Mouse (Mus musculus) heart, postnatal 14 days (tissue): ENCODE measurements around the gene Olfr1393. TPM values are rescaled to one million over a fixed set of nuclear protein-coding genes. Genes with fewer than 3 reads are reported as not detected.

Experiments
- DNase-seq, 2 experiments: peaks; one replicate each; pipeline ENCODE4 v3.0.0; 2021 to 2022
- intact Hi-C: fragments of 180-260 bp; cut with DNase I; formaldehyde crosslinking; loops from one replicate; pipeline ENCODE4 v1.15.1; 2025
- long read RNA-seq, 2 experiments: library from polyadenylated mRNA; stranded (forward); transcript quantifications; one replicate each; pipeline ENCODE4 v2.0.0; 2021
- total RNA-seq, 2 experiments: library from RNA; stranded (reverse); gene quantifications; 2 replicates each; pipeline ENCODE4 v1.2.3; 2021

Gene Olfr1393
- total RNA-seq, result under 1 TPM; 0.32 to 0.48 TPM
- long read RNA-seq, experiment 1, partial matches to known transcripts, result 0 of 1 reads
- long read RNA-seq, experiment 1, other reads (novel, unspliced or antisense), result 1 of 1 reads
- long read RNA-seq, experiment 2, partial matches to known transcripts, result 0 of 1 reads
- long read RNA-seq, experiment 2, other reads (novel, unspliced or antisense), result 1 of 1 reads

DNA sequence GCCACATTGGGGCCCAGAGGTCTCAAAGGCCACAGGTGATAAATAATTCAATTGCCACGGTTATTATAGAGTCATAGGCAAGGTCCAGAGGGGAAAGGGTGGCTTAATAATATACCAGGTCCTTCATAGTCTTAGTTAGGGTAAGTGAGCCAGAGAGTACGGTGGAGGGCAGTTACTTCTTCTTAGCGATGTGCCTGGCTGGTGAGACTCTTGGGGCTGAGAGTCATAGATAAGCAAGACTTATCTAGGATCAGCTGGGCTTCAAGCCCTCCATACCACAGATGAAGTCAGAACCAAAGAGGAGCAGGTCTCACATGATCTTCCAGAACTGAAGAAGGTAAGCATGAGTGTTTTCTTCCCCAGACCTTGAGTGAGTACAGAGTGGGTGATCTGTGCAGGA lies at the start of gene Olfr1393:
TSS of gene Olfr1393 (plus strand) at position 83 of the 400 bp plus-strand sequence.
- intact Hi-C loops, result no loop called here
- DNase-seq, result no peak

DNA sequence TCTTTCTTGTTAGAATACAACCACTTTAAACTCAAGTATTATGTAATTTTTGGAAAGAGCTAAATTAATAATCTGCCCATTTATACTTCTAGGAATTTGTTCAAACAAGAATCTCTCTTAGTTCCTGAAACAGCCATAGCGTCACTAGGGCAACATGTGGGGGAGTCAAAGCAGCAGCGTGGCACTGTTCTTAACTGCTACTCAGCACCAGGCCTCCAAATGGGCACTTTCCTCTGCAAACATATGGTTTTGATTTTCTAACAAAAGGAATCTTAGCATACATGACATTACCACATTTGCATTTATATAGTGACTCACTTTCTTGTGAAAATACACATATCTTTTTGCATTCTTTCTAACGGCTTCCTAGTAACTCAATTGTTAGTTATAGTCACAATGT lies 45.3 kb upstream of the Olfr1393 start:
- intact Hi-C loops, result no loop called here
- no peak for DNase-seq

DNA sequence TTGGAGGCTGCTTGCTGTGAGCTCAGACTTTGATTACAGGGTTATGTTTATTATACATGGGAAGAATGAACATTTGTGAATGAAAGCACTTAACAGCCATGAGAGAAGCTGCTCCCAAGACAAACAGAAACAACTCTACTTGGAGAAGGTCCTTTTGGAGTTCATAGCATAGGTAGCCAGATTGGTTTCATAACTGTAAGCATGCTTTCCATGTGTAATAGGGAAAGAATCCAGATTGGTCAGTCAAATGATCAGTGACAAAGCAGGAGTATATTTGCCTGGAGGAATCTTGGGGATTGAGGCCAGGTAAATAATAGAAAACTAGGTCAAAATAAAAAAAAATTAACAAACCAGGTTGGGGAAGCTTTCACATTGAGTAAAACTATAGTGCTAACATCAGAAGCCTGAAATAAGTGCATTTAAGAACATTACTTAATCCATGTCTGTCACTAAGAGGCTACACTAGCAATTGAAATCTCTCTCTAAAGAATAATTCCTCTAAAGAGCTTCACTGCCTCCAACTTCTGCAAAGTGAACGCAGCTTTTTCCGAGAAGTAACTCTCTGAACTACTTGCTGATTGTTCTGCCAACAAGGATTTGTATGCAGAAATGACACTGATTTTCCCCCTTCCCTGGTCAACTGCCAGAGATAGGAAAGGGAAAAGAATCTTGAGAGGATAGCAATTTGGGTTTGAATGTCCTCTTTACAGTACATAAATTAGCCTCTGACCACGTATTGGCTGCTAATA lies 42.5 kb upstream of the Olfr1393 start:
- intact Hi-C loops, result no loop called here
- no peak for DNase-seq

DNA sequence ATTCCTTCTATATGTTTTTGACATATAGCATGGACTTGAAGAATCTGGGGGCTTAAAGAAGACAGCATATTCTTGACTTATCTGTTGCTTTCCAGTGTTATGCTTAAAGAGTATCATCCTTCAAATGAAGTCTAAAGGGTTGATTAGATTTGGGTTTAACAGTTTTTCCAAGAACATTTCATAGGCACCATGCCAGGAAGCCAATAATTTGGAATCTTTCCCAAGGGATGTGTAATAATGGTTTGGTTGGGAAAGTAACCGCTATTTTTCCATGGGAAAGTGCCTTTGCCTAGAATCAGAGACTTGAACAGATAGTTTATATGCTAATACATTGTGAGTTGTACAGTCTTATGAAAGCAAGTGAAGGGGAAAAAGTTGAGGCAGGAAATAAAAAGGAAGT lies 41.2 kb upstream of the Olfr1393 start:
- DNase-seq, result no peak
- intact Hi-C loops, result no loop called here

DNA sequence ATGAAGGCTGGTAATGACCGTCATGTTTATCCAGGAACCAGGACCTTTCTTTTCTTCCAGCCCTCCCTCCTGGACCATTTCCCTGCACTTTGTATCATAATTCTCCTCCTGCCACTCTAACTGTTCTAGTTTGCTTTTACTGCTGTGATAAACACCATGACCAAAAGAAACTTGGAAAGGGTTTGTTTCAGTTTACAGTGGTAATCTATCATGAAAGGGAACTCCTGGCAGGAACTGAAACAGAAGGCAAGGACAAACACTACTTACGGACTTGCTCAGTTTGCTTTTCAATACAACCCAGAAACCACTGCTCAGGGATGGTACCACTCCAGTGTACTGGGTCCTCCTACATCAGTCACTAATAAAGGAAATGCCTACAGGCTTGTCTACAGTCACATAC lies 40.6 kb upstream of the Olfr1393 start:
- no peak for DNase-seq
- intact Hi-C loops, result no loop called here

GRCm38 (mm10) chr11:49240310-49240709 lies 37.8 kb upstream of the Olfr1393 start:
- no peak for DNase-seq
- intact Hi-C loops, result no loop called here

DNA sequence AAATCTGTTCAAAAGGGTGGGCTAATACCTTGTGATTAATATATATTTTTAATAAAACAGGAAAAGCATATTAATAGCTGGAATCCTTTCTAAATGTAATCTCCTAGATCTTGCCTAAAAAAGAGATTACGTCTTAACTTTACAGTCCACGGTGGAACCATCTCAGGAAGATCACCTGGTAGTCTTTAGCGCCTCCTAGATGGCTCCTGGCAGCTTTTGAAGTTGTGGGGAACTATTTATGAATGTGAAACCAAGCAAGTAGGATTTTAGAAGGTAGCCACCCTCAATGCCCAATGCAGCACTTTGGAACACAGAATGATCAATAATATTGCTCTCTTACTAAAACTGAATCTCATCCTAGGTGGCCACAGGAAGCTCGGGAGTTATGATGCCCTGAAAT lies 37.2 kb upstream of the Olfr1393 start:
- intact Hi-C loops, result no loop called here
- no peak for DNase-seq

DNA sequence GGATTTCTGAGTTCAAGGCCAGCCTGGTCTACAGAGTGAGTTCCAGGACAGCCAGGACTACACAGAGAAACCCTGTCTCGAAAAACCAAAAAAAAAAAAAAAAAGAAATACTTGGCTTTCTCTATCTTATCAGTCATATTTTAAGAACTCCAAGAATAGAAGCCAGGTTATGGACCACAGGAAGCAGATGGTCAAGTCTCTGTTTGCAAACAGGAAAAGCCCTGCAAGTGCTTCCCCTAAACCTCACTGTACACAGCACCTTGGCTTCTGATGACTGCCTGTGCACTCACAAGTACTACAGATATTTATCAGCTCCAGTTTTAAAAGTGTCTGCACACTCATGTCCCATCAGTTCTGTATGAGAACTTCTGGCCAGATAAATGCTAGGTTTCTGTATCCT lies 36.6 kb upstream of the Olfr1393 start:
- no peak for DNase-seq
- intact Hi-C loops, result no loop called here

GRCm38 (mm10) chr11:49242944-49243626 lies 35.0 kb upstream of the Olfr1393 start:
- intact Hi-C loops, result no loop called here

DNA sequence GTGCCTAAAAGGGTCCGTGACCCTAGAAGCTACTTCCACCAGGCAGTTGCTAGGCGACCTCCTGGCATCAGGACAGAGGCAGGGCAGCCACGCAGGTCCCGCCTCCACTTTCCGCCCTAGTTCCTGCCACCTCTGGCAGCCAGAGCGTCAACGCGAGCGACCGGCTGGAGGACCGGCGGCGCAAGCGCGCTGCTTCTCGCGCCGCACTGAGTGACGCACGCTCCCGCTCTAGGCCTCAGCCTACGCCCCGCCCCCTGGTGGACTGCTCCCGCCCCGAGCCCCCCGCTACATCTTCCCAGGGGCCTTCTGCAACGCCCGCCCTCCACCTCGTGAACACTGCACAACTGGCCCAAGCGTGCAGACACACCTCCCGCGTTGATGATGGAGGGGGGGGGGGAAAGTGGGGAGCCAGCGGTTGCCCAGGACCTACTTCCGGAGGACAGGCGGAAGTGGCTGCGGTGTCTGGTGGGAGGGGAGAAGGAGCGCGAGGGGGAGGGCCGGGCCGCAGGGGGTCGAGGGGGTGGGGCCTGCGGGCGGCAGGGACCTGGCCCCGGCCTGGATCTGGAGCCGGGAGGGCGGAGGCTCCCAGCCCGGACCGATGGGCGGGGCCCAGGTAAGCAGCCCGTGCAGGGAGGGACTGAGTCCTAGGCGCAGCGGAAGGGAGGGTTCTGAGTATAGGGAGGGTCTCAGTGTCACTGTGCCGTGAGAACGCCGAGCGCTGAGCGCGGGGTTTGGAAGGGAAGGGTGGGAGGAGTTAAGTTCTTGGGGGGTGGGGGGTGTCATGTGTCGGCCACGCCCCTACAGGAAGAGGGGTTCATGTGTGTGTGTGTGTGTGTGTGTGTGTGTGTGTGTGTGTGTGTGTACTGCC lies 34.1 kb upstream of the Olfr1393 start, which contains the start of gene Mgat1:
TSS of gene Mgat1 (plus strand) at position 465 of the 868 bp plus-strand sequence.
- intact Hi-C loops, result no loop called here
- DNase-seq, result peak; percentile 93 to 96

More at GRCm38 (mm10) chr11:49242944-49243626, 35.0 kb upstream of the Olfr1393 start:
- no peak for DNase-seq

DNA sequence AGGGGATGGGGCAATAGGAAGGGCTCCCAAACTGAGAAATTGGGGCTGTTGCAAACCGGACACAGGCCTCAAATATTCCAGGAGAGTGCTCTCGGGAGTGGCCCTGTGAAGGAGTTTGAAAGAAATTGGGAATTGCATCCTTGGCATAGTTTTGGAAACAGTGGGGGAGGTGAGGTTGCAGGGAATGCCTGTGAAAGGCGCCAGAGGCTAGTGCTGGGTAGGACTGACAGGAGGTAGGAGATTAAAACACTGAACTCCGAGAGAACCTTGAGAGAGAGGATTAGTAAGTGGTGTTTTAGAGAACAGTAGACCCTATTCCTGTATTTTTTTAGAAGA lies 33.5 kb upstream of the Olfr1393 start:
- intact Hi-C loops, result no loop called here

GRCm38 (mm10) chr11:49245176-49245575 lies 32.9 kb upstream of the Olfr1393 start:
- intact Hi-C loops, result no loop called here
- peak in 1 of 2 experiments; percentile 53 for DNase-seq

More for the DNA sequence above, 33.5 kb upstream of the Olfr1393 start:
- DNase-seq, result no peak

- no peak for DNase-seq
- intact Hi-C loops, result no loop called here
These were observed 32.3 kb upstream of the Olfr1393 start for GRCm38 (mm10) chr11:49245634-49246415.

DNA sequence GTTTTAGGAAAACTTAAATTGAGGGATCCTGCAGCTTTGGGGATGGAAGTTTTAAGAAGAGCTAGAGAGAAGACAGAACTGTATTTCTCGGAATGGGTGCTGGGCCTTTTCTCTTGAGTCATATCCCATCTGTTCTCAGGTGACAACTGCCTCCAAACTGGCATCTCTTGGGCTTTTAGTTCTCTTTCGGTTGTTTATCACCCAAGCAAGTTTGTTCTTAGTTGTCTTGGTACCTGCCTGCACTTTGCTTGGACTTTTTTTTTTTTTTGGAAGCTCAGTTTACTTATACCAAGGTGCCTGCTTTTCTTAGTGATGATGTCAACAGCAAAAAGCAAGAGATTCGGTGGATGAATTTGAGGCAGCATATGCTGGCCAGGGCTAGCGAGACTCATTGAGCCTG lies 31.6 kb upstream of the Olfr1393 start:
- no peak for DNase-seq
- intact Hi-C loops, result no loop called here

GRCm38 (mm10) chr11:49247255-49247654 lies 30.8 kb upstream of the Olfr1393 start:
- intact Hi-C loops, result no loop called here

GRCm38 (mm10) chr11:49248226-49248973 lies 29.7 kb upstream of the Olfr1393 start:
- DNase-seq, result peak; percentile 46 to 52

More at GRCm38 (mm10) chr11:49247255-49247654, 30.8 kb upstream of the Olfr1393 start:
- no peak for DNase-seq

DNA sequence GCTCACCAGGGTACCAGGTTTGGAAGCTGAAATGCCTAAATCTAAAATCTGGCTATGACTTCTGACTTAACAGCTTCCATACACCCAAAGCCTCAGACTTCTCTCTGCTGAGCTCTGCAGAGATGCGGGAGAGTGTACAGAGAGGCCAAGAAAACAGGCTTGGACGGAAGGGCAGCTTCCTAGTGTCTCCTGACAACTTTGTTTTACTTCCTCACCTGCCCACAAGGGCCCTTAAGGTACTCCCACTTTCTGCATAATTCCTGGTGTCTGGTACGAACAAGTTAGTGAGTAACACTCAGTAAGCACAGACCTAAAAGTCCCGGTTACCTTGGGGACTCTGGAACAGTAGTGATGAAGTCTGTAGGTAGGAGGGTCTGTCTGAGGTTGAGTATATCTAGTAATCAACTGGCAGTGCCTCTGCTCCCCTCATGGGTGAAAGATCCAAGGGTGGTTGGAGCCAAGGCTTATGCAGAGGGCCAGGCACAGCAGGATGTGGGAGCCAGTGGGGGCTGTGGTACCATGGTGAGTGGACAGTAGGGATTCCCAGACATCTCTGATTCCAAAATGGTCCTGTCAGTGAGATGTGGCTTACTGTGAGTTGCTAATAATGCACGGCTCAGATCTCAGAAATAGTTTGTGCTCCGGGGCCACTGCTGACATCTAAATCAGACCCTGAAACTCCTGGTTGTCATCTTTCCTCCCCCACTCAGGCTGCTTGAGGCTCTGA lies 29.0 kb upstream of the Olfr1393 start:
- intact Hi-C loops, result no loop called here
- DNase-seq, result no peak

More at GRCm38 (mm10) chr11:49248226-49248973, 29.7 kb upstream of the Olfr1393 start:
- intact Hi-C loops, result no loop called here

- DNase-seq, result no peak
- intact Hi-C loops, result loop anchor here (2.0 to 5.0 kb wide), 2 partner anchors 47 to 143 kb away; partner anchors contain the start of gene Zfp62
These were observed 28.2 kb upstream of the Olfr1393 start for GRCm38 (mm10) chr11:49249811-49250421.
